Mouse (Mus musculus) C2C12 (cell line): Measurements from ENCODE around the gene Hes5. TPM values are rescaled to one million over a fixed set of nuclear protein-coding genes. Genes with fewer than 3 reads are reported as not detected.

Experiments used
- H3K27me3 ChIP-seq: one replicate; pipeline ENCODE4 v1.6.1; 2011; ENCODE audit not compliant: control insufficient read depth, insufficient read depth, insufficient read length
- H3K36me3 ChIP-seq: one replicate; pipeline ENCODE4 v1.6.1; 2011; ENCODE audit not compliant: control insufficient read depth, insufficient read depth
- H3K4me3 ChIP-seq: one replicate; pipeline ENCODE4 v1.5.1; 2011; ENCODE audit warnings: mild to moderate bottlenecking, control low read depth; ENCODE audit not compliant: poor library complexity, insufficient read depth, severe bottlenecking
- H3K79me2 ChIP-seq: one replicate; pipeline ENCODE4 v1.6.1; 2011; ENCODE audit not compliant: control insufficient read depth, insufficient read depth
- H3K79me3 ChIP-seq: one replicate; pipeline ENCODE4 v1.6.1; 2011; ENCODE audit warnings: low read depth, control low read depth
- H3ac ChIP-seq: one replicate; pipeline ENCODE3; 2011; ENCODE audit warnings: low read depth; ENCODE audit not compliant: control insufficient read depth, insufficient read length
- CEBPB ChIP-seq: IDR thresholded peaks from one replicate; pipeline ENCODE4 v1.6.1; 2011; ENCODE audit warnings: low read depth, mild to moderate bottlenecking, control low read depth, moderate library complexity
- CTCF ChIP-seq: IDR thresholded peaks from one replicate; pipeline ENCODE4 v1.5.1; 2011; ENCODE audit not compliant: control insufficient read depth, insufficient read depth, insufficient read length
- FOSL1 ChIP-seq: IDR thresholded peaks from one replicate; pipeline ENCODE4 v1.8.0; 2011; ENCODE audit warnings: mild to moderate bottlenecking, low read length; ENCODE audit not compliant: poor library complexity, insufficient read depth, severe bottlenecking
- MAX ChIP-seq: IDR thresholded peaks from one replicate; pipeline ENCODE4 v1.6.1; 2011; ENCODE audit warnings: mild to moderate bottlenecking, control low read depth
- MYOD1 ChIP-seq: IDR thresholded peaks from one replicate; pipeline ENCODE4 v1.6.1; 2011; ENCODE audit warnings: low read depth; ENCODE audit not compliant: control insufficient read depth, insufficient read length
- MYOG ChIP-seq: IDR thresholded peaks from one replicate; pipeline ENCODE4 v1.6.1; 2011; ENCODE audit not compliant: control insufficient read depth, insufficient read length; ENCODE audit errors: extremely low read depth
- USF1 ChIP-seq: IDR thresholded peaks from one replicate; pipeline ENCODE4 v1.6.1; 2011; ENCODE audit warnings: low read depth, mild to moderate bottlenecking, control low read depth, moderate library complexity
- long read RNA-seq, 2 experiments: library from polyadenylated mRNA; unstranded; transcript quantifications; one replicate each; pipeline ENCODE4 v2.0.0; 2019 to 2020
- polyA plus RNA-seq: library from polyadenylated mRNA; unstranded; fragments of >200 nt; fragmentation: generic; extraction: Trizol; gene quantifications from one replicate; pipeline ENCODE4 v1.2.1, GENCODE M21; 2012; ENCODE audit warnings: missing spikeins

The Hes5 gene
- polyA plus RNA-seq: not detected
- long read RNA-seq, experiment 1: 0 reads
- long read RNA-seq, experiment 2: 0 reads

GRCm38 (mm10) chr4:154960690-154961225 is at the start of gene Hes5:
TSS of gene Hes5 (plus strand) at chr4:154960923.
- TF ChIP-seq MAX (no peak), USF1 (no peak), MYOG (no peak), CEBPB (no peak), FOSL1 (no peak), CTCF (no peak)
- H3ac ChIP-seq: no peak within 1 kb of the TSS
- peaks cover 12% of the 10 kb centered on the region for H3K79me3 ChIP-seq
- peaks cover 66% of the 10 kb centered on the region for H3K27me3 ChIP-seq
- peaks cover 16% of the 10 kb centered on the region for H3K79me2 ChIP-seq
- H3K36me3 ChIP-seq: peaks cover under 1% of the 10 kb centered on the region
- H3K4me3 ChIP-seq: no peak within 1 kb of the TSS

- H3K27me3 ChIP-seq: peaks cover 16% of the 10 kb centered on the region
- no peak overlapping the region for H3K4me3 ChIP-seq
- no peaks in the 10 kb centered on the region for H3K36me3 ChIP-seq
- no peaks in the 10 kb centered on the region for H3K79me3 ChIP-seq
- TF ChIP-seq USF1 (no peak), MYOD1 (no peak), MAX (no peak), MYOG (no peak), CEBPB (no peak), CTCF (no peak)
- no peak overlapping the region for H3ac ChIP-seq
- H3K79me2 ChIP-seq: no peaks in the 10 kb centered on the region
Observed at GRCm38 (mm10) chr4:154911644-154912043, 49.1 kb upstream of the Hes5 start.

- peaks cover 13% of the 10 kb centered on the region for H3K27me3 ChIP-seq
Observed at GRCm38 (mm10) chr4:154913845-154914244, 46.9 kb upstream of the Hes5 start.

GRCm38 (mm10) chr4:154914252-154914651 is 46.5 kb upstream of the Hes5 start:
- H3K36me3 ChIP-seq: no peaks in the 10 kb centered on the region

More at GRCm38 (mm10) chr4:154913845-154914244, 46.9 kb upstream of the Hes5 start:
- Histone ChIP-seq H3K79me2 (no peaks in the 10 kb centered on the region), H3K4me3 (no peak overlapping the region), H3ac (no peak overlapping the region), H3K36me3 (no peaks in the 10 kb centered on the region), H3K79me3 (no peaks in the 10 kb centered on the region)
- TF ChIP-seq MYOG (no peak), MAX (no peak), FOSL1 (no peak), MYOD1 (no peak), USF1 (no peak), CTCF (no peak), CEBPB (no peak)

GRCm38 (mm10) chr4:154914707-154915106 is 46.0 kb upstream of the Hes5 start:
- Histone ChIP-seq H3K79me2 (no peaks in the 10 kb centered on the region), H3K79me3 (no peaks in the 10 kb centered on the region), H3K36me3 (no peaks in the 10 kb centered on the region), H3ac (no peak overlapping the region), H3K4me3 (no peak overlapping the region), H3K27me3 (peaks cover 13% of the 10 kb centered on the region)
- TF ChIP-seq CEBPB (no peak), CTCF (no peak), MYOG (no peak), MYOD1 (no peak), FOSL1 (no peak), USF1 (no peak), MAX (no peak)

More at GRCm38 (mm10) chr4:154914252-154914651, 46.5 kb upstream of the Hes5 start:
- Histone ChIP-seq H3K27me3 (peaks cover 13% of the 10 kb centered on the region), H3ac (no peak overlapping the region), H3K79me2 (no peaks in the 10 kb centered on the region), H3K79me3 (no peaks in the 10 kb centered on the region), H3K4me3 (no peak overlapping the region)
- TF ChIP-seq MAX: no peak
- TF ChIP-seq FOSL1: no peak
- TF ChIP-seq MYOD1: no peak

- TF ChIP-seq MYOD1 (no peak), FOSL1 (no peak), CEBPB (no peak), MYOG (no peak), MAX (no peak), USF1 (no peak), CTCF (no peak)
- Histone ChIP-seq H3K36me3 (no peaks in the 10 kb centered on the region), H3K79me2 (no peaks in the 10 kb centered on the region), H3K27me3 (peaks cover 12% of the 10 kb centered on the region), H3K79me3 (no peaks in the 10 kb centered on the region), H3K4me3 (no peak overlapping the region), H3ac (no peak overlapping the region)
Observed at GRCm38 (mm10) chr4:154915286-154915685, 45.4 kb upstream of the Hes5 start.
